Mouse (Mus musculus): ENCODE measurements around the gene Abhd16a.

Abhd16a gene

DNA sequence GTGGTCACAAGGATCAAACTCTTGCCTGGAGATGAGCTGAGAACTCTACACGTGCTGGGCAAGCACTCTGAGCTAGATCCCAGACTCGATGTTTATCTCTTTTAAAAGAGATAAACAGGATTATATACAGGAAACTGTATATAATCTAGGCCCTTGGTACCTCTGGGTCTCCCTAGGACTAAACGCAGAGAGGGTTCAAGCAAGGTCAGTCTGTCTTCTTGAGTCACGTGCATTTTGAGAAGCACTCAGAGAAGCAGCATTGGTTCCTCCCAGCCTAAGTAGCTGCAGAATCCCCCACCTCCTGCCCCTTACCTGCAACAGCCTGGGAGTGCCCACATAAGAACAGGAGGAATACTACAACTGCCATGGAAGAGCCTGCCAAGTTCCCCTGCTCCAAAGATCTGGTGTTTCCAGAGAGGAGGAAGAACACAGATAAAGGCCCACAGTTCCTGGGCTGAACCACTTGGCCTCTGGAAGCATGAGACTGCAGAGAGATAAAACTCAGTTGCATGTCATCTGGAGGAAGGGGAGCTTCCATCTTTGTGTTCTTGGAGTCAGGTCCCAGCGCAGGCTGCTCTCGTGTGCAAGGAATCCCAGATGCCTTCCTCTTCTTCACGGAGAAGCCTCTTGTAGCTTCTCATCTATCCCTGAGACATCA is 3.7 kb upstream of the Abhd16a start, which contains the start of gene Ly6g6f:
Gene Ly6g6f (minus strand): TSS at position 403 of the 658 bp plus-strand sequence.
- DNase-seq (ENCODE audit: low spot score), result no peak

DNA sequence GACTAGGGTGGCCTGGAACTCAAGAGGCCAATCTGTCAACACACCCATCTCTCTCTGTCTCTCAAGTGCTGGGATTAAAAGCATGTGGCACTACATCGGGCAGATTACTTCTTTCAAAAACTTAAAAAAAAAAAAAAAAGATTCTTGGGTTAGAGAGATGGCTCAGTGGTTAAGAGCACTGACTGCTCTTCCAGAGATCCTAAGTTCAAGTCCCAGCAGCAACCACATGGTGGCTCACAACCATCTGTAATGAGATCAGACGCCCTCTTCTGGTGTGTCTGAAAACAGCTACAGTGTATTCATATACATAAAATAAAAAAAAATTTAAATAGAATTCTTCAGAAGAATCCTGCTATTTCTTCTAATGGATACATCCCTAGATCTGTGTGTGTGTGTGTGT is 912 bp upstream of the Abhd16a start:
- no peak for DNase-seq (ENCODE audit: low spot score)

- peak; percentile 61 for DNase-seq (ENCODE audit: low spot score)
Observed at GRCm38 (mm10) chr17:35090166-35090932, 1.3 kb downstream of the Abhd16a start.

DNA sequence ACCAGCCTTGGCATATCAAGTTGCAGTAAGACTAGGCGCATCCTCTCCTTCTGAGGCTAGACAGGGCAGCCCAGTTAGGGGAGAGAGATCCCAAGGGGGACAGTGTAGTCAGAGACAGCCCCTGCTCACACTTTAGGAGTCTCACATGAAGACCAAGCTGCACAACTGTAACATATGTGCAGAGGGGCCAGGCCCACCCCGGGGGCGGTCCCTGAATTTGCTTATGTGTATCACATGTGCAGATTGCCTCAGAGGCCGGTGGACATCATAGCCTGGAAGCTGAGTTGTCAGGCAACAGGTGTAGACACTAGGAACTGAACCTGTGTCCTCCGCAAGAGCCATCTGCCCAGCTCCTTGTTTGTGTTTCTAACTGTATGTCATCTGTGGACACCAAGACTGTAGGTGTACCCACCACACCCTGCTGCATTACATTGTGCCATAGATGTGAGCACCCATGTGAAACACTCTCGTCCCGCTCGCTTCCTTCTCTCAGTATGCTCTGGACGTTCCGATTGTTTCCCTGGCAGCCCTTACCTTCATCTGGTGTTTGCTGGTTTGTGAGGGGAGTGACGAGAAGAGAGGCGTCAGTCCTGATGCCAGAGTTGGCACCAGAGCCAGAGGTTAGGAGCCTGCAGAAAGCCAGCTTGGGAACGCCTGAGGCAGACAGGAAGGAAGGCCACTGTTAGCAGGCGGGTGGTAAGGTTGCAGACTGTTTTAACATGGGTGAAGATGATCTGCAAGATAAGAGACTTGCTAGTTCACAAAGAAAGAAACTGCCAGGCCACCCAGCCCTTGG is 3.5 kb downstream of the Abhd16a start:
- DNase-seq (ENCODE audit: low spot score), result no peak

- DNase-seq (ENCODE audit: low spot score), result no peak
Observed at GRCm38 (mm10) chr17:35094475-35095365, 5.7 kb downstream of the Abhd16a start.

GRCm38 (mm10) chr17:35096597-35096996 is 7.5 kb downstream of the Abhd16a start:
- no peak for DNase-seq (ENCODE audit: low spot score)

DNA sequence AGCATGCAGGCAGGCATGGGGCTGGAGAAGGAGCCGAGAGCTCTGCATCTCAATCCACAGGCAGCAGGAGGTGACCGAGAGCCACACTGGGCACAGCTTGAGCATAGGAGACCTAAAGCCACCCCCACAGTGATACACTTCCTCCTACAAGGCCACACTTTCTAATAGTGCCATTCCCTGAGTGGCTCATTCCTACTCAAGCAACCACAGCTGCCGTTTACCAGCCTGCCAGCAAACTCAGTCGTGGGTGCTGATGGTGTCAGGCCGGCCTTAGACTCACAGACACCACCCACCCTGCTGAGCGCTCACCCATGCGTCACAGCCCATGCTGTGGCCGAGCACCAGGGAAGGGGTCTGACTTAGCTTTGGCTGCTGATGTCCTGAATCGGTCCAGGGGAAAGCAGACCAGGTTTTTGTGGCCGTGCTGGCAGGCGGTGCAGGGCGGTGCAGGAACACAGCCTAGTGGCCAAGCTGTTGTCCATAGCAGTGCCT is 8.1 kb downstream of the Abhd16a start:
- DNase-seq (ENCODE audit: low spot score), result no peak

DNA sequence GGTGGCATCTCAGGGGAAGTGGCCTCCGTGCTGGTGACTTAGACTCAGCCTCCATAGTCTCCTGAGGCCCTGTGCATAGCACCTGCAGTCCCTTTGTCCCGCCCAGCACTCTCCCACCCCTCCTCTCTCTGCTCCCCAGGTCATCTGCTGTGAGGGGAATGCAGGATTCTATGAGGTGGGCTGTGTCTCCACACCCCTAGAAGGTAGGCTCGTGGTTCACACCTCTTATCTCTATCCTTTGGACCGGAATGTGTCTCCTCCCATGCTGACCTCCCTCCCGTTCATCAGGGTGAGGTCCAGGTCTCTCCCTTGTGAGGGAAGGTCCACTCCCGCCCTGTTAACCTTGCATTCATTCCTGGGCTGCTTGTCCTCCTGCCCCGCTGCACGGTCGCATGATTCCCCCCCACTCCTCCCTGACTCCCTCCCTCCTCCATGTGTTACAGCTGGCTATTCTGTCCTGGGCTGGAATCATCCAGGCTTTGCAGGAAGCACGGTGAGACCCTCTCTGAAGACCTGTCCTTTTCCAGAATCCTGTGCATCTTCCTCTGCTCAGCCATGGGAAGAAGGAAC is 11.2 kb downstream of the Abhd16a start:
- no peak for DNase-seq (ENCODE audit: low spot score)

DNA sequence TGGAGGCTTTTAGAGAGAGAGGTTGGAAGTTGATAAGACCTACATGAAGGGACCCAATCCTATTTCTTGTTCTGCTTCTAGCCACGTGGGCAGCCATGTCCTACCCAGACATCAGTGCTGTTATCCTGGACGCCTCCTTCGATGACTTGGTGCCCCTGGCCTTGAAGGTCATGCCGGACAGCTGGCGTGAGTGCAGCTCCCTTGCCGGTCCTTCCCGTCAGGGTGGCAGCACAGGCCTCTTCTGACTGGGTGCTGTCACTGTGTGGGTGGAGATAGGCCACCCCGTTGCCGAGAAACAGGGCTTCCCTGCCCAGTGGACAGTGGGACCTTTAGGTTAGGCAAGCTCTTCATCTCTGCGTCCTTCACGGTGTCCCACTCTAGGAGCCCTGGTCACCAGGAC is 12.1 kb downstream of the Abhd16a start:
- no peak for DNase-seq (ENCODE audit: low spot score)

GRCm38 (mm10) chr17:35102299-35102698 is 13.2 kb downstream of the Abhd16a start:
- DNase-seq (ENCODE audit: low spot score), result no peak

DNA sequence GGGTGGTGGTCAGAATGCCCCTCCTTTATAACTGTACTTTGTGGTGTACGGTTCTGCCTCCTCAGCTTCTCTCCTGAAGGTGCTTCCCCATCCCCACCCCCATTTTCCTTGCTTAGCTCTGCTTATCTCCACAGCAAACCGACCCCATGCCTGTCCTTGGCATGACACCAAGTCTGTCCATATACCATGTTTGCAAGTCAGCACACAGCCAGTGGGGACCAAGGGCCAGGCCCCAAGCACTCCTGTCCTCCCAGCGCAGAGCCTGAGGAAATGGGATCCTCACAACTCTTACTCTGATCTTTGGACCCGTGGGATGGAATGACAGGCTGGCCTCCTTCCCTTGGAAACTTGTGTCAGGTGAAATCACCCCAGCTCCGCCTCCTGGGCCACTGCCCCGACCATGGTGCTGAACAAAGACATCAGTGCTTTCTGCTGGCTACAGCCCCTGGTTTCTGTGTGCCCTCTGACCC is 14.2 kb downstream of the Abhd16a start:
- no peak for DNase-seq (ENCODE audit: low spot score)

DNA sequence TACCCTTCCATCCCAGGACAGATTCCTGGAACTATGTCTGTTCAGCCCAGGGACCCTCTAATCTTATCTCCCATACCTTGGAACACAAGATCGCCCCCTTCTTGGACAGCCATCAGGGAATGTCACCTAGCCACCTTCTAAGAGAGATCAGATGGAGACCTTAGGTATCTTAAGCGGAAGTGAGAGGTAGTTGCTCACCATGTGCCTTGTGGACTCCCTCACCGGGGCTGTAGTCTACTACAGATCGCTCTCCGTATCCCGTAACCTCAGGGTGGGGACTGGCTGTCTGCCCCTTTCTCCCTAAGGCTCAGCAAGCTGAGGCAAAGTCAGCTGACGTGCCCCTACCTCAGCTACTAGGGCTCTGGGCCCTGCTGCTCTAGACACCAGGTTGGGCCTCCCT is 15.0 kb downstream of the Abhd16a start:
- no peak for DNase-seq (ENCODE audit: low spot score)

DNA sequence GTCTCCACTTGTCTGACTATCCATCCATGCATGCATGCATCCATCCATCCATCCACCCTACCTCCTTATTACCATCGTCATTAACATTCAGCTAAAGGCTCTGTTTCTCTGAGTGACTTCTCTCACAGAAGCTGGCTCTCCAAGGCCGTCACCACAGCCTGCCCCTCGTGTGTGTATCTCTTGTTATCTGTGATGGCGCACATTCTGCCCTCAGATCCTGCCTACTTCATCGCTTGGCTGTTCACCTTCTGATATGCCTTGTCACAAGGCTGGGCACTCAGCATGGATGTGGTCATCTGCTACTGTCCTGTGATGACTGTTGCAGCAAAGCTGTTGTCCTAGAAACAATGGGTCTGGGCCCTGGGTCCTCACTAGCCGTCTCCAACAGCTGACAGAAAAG is 15.7 kb downstream of the Abhd16a start:
- DNase-seq (ENCODE audit: low spot score), result peak; percentile 42

- no peak for DNase-seq (ENCODE audit: low spot score)
Observed at GRCm38 (mm10) chr17:35105740-35106389, 16.8 kb downstream of the Abhd16a start.

GRCm38 (mm10) chr17:35106522-35106921 is 17.5 kb downstream of the Abhd16a start:
- DNase-seq (ENCODE audit: low spot score), result no peak

- no peak for DNase-seq (ENCODE audit: low spot score)
Observed at GRCm38 (mm10) chr17:35108097-35108496, 19.0 kb downstream of the Abhd16a start, which contains the start of gene Ly6g5c. Gene Ly6g5c (plus strand): TSS chr17:35108279.

DNA sequence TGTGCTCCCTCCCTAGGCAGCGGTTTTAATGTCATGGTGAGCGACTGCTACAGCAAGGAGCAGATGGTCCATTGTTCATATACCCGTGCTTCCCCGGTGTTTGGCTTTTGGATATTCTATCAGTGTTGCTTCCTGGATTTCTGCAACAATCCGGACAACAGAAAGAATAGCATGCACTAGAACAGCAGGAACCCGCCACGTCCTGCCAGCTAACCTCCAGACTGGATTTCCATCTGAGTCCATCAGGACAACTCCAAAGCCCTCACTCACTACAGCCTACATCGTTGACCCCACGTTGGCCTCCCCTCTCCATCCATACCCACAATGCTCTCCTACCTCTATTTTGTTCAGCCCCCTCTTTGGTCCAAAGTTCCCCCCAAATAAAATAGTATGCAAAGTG is 22.7 kb downstream of the Abhd16a start:
- no peak for DNase-seq (ENCODE audit: low spot score)

DNA sequence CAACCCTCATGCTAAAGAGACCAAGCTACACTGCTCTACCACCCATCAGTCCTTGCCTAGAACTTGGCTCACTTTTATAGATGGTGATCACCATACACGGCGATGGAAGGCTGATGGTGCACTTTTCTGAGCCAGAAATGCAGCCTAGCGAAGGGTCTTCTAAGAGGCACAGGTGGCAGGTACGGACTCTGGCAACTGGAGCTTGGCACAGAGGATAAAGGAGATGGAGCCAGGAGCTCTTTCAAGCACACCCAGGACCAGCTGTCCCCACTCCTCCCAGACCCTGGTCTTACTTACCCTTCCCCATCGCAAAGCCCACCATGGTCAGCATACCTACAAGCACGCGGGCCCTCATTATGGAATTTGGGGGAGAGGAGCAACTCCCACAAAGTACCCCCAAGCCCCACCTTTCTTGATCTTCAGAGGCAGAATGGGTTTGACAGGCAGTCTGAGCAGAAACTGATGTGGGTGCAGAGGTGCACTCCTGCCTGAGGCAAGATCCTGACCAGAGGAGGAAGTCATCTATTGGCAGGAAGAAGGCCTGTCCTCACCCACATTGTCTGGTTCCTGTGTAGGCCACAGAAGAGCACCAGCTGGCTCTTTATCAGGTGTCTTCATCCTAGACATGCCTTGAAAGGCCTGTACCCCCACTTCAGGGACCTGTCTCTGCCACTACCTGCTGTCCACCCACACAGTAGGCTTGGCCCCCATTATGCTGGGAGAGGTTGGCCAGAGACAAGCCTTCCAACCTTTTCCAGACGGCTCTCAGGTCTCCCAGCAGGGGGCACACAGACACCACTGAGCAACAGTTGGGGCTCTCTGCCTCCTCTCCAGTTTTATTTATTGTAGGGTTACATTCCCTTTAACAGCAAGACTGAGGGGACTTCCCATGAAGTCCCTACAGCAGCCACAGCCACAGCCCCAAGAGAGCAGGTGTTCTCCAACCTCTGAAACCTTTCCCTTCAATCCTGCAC is 26.3 kb downstream of the Abhd16a start, which contains the start of gene Ly6g5b:
Gene Ly6g5b (minus strand): TSS at position 383 of the 974 bp plus-strand sequence.
- no peak for DNase-seq (ENCODE audit: low spot score)

DNA sequence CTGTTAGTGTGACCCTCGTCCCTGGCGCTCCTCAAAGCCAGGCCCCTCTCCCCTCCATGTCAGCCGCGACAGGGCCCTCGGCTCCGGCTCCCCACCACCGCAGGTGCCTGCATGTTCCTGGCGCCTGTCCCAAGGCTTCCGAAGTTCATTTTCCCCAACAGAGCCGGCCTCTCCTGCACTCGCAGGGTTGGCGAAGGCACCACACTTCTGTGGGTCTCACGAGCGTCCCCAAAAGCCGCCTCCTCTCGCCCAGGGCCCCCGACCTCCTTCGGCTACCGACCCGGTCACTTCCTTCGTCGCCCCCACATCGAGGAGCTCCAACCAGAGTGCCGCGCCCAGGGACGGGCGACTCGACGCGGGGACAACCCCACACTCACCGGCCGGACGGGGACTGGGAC is 31.7 kb downstream of the Abhd16a start:
- no peak for DNase-seq (ENCODE audit: low spot score)

All from spleen, adult 12 weeks (tissue).